Mouse (Mus musculus) adrenal gland, adult 2 months (tissue): ENCODE results near the gene Lin37. TPM values are rescaled to one million over a fixed set of nuclear protein-coding genes. Genes with fewer than 3 reads are reported as not detected.

Experiments used
- DNase-seq: peaks from one replicate; pipeline ENCODE4 v3.0.0; 2021
- polyA plus RNA-seq: library from polyadenylated mRNA; depleted of rRNA; stranded (reverse); fragments of >200 nt; gene quantifications from 2 replicates; pipeline ENCODE4 v1.2.3, GENCODE M21; 2012
- total RNA-seq, 2 experiments: library from RNA; stranded (reverse); gene quantifications; 2 replicates each; pipeline ENCODE4 v1.2.3; 2021

The Lin37 gene
- total and polyA plus RNA-seq, 3 experiments, result 43.7 to 71.4 (median 47.5) TPM

DNA sequence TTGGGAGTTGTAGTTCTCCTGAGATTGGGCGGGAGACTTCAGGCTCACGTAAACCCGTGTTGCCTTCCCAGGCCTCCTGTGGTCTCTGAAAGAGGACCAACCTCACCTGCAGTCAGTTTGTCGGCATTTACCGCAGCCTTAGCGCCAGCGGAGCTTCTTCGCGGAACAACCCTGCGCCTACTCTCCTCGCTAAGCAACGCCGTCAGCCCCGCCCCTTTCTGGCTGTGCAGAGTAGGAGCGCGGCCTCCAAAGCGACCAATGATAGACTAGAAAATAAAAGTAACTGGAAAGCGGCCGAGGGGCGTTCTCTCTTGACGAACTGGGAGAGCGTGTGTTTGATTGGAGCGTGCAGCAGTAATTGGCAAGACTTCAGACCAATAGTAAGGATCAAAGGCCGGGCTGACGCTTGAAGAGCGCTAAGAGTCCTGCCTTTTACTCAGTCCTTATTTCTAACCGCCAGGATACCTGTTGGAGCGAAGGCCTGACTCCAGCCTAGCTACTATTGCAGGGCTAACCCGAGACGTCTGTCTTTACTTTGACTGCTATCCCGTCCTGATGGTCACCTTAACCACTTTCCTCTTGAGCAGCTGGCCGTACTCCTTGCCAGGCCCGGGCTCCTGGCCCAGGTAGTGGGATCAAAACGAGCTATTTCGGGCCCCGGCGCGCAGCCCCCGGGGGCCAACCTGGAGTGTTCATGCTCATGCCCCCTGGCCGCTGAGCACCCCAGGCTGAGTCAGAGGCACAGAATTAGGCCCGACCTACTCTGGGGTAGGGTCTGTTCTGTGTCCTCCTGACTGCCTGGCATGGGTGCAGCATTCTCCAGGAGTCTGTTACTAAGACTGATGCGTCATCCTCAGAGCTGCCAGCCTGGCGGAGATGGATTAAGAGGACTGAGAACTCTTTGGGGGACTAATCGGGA is 7.3 kb downstream of the Lin37 start, which contains the start of the genes Hspb6 and Proser3:
TSS of gene Hspb6 (plus strand) at position 77 of the 919 bp plus-strand sequence.
TSS of gene Proser3 (minus strand) at position 198 of the 919 bp plus-strand sequence.
- peak; percentile 98 for DNase-seq

DNA sequence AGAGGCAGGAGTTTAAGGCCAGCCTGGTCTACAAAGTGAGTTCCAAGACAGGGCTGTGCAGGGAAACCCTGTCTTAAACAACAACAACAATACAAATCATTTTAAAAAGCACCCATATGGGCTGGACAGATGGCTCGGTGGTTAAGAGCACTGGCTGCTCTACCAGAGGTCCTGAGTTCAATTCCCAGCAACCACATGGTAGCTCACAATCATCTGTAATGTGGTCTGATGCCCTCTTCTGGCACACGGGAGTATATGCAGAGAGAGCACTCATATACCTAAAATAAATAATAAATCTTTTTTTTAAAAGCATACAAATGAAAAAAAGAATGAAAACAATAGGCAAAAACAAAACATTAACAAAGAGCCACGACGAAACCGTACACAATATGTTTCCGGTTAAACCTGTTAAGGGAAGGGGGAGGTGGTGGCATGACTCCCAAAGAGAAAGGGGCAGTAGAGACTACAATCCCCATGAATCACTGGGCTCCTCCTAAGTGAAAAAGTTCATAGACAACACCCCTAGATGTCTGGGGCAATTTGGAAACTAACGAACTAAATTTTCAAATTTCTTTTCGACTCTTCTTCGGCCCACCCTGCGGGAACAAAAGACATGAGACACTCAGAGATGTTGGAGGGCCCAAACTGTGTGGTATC is 8.1 kb downstream of the Lin37 start:
- DNase-seq, result no peak

DNA sequence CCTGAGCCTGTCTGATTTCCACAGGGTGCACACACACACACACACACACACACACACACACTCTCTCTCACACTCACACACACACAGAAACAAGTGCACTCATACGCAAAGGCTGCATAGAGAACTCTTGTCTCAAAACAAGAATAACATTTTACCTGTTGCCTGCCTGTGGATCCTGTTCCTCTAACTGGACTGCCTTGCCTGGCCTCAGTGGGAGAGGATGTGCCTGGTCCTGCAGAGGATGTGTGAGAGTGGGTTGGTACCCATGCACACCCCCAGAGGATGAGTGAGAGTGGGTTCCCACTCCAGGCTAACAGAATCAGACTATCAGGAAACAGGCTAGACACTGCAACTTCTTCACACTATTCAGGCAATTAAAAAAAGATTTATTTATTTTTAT is 9.0 kb downstream of the Lin37 start:
- no peak for DNase-seq

DNA sequence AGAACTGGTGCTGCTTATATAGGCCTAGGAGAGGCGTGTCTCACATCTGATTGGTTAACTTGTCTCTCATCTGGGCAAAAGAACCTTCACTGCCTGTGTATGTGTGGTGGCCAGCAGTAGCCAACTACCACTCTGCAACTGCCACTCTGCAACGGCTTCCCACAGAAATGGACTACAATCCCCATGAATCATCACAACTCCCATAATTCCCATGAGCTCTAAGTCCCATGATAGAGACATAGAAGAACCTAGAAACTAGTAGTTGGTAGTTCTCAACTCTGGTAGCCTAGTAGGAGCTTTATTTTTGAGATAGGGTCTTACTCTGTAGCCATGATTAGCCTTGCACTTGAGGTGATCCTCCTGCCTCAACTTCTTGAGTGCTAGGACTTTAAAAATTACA is 9.8 kb downstream of the Lin37 start:
- no peak for DNase-seq

DNA sequence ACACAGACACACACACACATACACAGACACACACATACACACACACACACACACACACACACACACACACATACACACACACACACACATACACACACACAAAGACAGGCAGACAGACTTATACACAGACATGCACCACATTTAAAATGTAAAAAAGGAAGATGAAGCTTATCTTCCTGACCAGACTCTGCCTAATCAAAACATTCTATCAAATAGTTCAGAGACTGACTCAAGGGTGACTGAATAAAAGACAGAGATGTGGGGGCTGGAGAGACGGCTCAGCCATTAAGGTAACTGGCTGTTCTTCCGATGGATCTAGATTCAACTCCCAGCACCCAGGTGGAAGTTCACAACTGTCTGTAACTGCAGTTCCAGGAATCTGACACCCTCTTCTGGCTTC is 15.3 kb downstream of the Lin37 start:
- no peak for DNase-seq

DNA sequence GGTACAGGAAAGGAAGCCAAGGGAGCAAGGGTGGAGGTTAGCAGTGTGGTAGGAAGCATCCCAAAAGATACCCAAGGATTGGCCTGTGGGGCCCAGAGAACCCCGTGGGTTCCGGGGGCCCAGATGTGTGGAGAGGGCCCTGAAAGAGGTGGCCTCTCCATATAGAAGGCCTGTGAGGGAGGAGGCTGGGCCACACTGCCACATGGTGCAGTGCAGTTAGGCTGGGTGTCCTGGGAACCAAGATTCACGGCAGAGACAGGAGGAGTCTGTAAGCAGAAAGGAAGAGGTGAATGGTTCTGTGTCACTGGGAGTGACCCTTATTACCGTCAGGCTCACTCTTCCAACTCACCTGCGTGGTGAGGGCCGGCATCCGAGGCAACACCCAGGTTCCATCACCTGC is 19.1 kb downstream of the Lin37 start:
- DNase-seq, result no peak

DNA sequence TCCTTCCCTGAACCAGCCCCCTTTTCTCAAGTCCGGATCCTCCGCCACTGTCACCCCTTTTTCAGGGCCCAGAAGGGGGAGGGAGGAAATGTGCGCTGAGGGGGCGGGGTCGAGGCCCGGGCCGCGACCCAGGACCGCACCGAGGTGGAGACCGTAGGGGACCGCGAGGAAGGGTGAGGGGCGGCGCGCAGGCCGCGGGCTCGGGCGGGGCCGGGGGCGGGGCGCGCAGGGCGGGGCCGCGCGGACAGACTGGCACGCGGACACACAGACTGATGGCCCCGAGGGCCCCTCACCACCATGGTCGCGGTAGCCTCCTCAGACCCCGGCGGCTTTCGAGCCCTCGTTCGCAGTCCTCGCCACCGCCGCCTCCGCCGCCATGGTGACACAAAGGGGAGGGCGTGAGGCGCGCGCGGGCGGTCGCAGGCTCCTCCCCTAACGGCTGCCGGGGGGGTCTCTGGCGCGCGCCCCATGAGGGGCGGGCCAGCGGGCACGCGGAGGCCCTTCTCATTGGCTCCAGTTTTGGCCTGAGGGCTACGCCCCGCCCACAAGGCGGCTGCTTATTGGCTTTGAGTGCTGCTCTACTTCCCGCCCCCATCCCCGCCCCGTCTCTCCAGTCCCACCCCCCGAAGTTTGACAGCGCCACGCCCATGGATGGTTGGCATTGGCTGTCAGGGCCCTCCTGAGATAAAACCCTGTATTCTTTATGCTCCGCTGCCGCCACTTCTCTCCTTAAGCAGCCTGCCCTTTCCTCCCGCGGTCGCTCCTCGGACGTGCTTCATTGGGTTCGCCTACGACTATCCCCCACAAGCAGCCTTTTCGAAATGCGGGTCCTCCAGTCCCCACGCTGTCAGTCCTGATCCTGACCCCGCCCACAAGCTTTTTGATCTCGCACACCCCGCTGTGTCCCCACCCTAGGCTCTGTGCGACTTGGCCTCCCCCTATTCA is 24.7 kb downstream of the Lin37 start, which contains the start of gene Arhgap33:
TSS of gene Arhgap33 (minus strand) at position 428 of the 945 bp plus-strand sequence.
- DNase-seq, result peak; percentile 97

DNA sequence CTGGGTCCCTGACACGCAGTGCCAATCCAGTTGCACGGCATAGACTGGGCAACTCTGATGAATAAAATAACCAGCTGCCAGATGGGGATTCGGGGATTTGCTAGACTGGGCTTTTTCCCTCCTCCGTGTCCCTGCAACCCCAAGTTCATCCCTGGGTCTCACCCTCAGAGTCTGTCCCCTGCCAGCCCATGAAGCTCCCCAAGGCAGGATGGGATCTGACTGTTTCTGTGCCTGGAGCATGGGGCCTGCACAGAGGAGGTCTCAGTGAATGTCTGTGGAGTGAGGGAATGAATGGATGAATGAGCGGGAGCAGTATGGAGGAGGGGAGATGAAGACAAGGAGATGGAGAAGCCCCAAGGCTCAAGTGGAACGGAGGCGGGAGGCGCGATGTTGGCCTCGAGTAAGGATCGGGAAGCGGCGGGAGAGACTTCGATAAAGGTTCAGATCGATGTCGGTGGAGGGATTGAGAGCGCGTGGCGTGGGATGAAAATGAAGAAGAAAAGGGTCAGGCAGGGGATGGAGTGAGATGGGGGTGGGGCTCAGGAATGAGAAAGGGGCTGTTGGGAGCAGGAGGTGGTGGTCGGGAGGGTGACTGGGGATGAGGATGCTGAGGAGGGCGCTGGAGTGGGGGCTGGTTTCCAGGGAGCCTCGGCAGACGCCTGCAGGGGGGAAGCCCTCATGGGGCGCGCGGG is 25.6 kb downstream of the Lin37 start:
- DNase-seq, result no peak

DNA sequence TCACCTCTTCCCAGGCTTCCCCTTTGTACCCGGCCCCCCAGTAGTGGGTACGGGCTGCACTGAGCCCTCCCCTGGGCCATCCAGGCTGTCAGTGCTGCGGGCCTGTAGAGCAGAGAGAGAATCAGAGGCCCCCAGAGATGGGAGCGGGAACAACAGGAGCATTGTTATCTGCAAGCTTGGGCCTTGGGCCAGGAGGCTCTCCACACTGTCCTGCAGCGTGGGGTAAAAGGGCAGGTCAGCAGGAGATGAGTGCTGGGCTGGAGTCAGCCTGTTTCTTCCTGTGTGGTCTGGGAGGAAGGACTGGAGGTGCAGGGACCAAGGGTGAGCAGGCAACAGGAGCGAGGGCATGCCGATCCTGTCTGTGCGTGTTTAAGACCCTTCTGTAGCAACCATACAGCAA is 26.7 kb downstream of the Lin37 start:
- DNase-seq, result no peak

DNA sequence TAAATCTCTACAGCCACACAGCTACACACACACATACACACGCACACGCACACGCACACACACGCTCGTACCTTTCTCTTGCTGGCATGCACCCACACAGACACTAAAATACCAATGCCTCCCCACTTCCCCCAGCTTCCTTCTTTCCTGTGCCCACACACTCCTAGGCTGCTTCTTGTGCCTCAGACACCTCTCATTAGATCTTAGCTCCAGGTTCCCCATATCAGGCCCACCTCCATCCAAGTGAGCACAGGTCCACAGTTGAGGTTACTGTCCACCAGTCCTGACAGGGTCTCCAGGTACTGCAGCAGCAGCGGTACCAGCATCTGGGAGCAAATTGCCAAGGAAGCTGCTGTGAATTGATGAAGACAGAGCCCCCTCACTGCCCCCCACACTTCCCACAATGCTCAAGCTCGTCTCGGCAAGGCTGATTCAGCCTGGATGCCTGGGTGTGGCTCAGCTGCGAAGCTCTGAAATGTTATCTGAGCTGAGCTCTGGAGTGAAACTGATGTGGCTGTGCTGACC is 28.3 kb downstream of the Lin37 start:
- no peak for DNase-seq

DNA sequence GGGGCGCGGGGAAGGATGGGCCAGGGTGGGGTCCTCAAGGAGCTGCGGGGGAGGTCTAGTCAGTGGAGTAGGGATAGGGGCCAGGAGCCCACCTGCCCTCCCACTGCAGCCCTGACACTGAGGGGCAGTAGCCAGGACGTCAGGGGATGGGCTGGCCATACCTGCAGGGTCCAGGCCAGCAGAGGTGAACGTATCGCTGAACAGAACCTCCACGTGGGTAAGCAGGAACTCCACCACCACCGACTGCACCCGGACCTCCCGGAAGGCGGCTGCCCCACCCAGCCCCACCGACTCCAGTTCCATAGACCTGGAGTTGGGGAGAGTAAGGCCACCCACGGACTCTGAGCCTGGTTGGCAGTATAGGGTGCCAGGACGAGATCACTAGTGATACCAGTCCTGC is 32.7 kb downstream of the Lin37 start:
- no peak for DNase-seq

DNA sequence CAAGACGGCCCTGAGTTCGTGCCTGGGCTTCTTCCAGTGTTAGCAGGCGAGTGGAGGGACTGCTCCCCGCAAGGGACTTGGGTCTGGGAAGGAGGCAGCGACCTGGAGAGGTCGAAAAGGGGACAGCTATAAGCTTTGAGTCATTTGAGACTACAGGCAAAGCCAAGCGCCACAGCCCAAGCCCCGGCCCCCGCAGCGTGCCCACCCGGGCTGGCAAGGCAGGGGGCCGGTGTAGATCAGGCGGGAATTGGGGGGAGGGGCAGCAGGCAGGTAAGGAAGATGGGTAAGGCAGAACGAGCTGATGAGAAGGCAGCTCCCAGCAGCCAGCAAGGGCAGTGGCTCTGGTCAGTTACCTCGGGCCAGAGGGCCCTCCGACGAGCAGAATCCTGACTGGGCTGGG is 33.2 kb downstream of the Lin37 start:
- DNase-seq, result no peak

DNA sequence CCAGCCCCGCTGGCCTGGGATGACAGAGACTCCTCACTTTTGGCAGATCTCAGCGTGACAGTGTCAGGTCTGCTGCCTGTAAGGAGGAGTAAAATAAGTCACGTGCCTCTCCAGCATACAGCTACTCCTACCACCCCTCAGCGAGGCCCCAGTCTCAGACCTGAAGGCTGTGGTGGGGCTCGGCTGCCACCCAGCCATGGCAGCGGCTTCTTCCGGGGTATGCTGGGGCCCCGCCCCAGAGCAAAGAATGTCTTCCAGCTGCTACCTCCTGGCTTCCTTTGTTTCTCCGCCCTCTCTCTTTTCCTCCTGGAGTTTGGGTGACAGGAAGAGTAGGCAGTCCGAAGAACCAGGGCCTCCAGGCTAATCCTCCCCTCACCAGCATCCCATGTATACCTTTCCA is 33.7 kb downstream of the Lin37 start:
- DNase-seq, result no peak

DNA sequence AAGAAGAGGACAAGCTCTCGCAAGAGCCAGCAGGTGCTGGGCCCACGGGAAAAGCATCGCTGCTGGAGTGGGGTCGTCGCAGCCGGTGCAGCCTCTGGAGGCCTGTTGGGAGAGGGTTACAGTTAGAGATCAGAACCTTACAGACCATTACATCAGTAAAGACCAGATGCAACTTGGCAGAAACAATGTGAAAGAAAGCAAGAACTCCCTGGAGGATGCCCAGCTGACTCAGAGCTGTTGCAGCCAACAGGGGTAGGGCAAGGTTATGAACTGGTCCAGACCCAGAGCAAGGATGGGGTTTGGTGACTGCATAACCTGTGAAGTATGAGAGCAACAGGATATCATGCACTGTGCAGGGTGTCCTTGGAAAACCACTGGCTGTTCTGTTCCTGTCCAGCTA is 35.2 kb downstream of the Lin37 start:
- DNase-seq, result peak; percentile 33

DNA sequence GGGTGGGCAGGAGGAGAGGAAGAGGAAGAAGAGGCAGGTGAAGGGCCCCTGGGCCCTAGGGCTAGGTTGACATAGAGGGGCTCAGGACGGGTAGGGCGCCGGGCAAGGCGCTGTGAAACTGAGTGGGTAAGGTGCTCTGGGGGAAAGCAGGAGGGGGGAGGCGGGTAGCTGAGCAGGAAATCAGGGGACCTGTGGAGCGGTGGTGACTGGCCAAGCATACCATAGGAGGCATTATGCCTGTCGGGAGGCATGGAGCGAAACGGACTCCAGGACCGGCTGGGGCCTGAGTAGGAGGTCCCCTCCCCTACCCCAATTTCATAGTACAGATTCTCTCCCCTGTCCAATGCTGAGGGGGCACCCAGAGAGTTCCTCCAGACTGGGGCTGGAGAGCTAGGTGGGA is 36.8 kb downstream of the Lin37 start:
- DNase-seq, result no peak

DNA sequence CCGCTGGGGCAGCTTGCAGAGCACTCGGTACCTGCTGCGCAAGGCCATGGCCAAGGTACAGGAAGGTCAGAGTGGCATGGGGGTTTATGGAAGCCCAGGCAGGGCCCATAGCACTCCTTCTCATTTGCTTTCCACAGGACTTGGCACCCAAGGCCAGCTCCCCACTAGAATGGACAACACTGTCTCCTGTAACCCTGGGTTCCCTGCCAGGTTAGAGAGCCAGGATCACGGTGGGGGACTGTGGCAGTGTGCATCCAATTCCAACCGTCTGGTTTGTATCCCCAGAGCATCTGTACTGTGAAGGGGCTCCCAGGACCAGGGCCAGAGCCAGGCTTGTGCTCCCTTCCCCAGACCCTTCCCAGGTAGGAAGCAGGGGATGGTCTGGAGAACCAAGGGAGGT is 38.8 kb downstream of the Lin37 start:
- DNase-seq, result no peak

DNA sequence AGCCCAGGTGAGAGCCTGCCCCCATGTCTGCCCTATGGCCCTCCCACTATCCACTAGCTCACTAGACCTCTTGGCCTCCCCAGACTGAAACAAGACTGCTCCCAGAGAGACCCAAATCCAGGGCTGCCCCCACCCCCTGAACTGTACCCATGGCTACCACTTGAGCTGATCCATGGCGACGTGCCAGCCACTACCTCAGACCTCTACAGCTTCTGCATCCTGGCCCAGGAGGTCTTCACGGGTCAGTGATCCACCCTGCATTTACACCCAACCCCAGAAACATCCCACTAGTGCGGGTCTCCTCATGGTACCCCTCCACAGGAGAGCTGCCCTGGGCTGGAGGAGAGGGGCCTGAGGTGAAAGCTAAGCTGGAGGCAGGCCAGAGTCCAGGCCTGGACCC is 39.2 kb downstream of the Lin37 start:
- DNase-seq, result no peak

DNA sequence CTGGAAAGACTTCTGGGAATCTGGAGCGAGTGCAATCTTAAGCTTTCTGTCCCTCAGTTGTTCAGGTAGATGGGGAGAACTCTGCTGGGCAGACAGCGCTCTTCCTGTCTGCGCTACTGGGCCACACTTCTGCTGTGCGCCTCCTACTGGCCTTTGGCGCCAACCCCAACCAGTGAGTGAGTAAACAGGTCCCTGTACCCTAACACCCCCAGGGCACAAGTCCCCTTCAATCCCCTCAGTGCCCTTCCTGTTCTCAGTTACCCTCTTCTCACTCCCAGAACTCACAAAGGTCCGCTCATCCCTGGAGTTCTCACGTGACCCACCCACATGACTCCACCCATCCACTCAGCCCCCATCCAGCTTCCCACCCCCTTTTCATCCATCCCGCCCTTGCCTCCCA is 41.3 kb downstream of the Lin37 start:
- DNase-seq, result no peak

DNA sequence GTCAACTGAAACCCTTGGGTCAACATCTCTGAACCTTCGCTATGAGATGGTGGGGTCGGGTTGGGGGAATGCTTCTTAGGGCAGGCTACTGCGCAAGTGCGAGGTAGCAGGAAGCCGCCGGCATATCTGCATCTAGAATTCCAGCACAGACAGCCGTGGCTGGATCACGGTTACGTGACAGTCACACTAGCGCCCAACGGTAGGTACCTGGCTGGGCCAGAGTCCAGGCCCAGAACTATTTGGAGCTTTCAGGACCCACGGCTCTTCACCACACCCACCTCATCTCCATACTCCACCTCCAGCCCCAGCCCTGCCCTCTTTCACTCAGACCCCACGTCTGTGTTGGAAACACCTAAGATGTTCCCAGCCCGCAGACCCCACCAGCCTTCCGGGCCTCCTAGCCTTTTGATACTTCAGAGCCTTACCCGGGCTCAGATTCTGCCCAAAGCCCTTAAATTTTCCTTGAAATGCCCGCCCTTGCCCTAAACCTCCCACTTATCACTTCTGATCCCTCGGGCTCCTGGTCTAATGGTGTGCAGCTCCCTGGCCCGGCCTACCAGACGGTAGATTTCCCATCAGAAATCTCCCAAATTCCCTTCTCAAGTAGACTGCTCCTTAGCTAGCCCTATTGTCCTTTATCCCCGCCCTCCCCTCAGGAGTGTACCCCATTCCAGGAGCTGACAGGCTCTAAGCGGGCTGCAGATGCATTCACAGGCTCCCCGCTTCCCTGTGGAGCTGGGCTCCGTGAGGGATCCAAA is 44.5 kb downstream of the Lin37 start:
- DNase-seq, result no peak

DNA sequence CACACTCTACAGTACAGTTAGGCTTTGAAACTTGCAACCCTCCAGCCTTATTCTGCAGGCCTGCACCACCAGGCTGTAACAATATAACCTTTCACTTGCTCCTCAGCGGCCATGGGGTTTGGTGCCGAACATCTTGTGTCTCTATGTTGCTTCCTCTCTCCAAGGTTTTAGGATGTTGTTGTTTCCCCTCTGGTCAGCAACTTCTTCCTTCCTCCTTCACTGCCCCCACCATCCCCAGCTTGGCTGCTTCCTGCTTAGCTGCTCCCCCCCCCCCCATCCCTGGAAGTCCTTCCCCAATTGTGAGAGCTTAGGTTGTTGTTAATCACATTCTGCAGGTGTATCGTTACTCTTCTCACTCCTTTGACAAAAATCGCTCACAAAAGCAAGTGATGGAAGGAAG is 51.6 kb downstream of the Lin37 start:
- no peak for DNase-seq
